Mouse (Mus musculus): Measurements from ENCODE around the gene Map4. TPM values are rescaled to one million over a fixed set of nuclear protein-coding genes. Genes with fewer than 3 reads are reported as not detected.

Map4 gene
- polyA plus RNA-seq, 1 experiment from 2014 or later, result 25.4 TPM

DNA sequence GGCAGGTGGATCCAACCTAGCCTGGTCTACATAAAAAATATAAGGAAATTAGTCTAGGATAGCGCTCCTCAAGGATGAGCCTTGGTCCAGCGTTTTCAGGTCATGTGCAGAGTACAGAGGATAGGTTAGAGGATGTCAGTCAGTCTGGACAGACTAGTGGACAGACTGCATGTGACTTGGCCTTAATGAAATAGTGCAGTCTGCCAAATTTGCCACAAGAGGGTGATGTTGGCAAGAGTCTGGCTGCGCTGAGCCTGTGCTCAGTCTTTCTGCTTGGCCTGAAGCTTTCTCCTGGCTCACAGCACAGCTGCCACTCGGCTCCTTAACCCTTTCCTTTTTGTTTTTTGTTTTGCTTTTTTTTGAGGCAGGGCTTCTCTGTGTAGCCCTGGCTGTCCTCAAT lies 54.2 kb downstream of the Map4 start:
- H3K4me3 ChIP-seq (ENCODE audit: low read depth, low read length), result no peak overlapping the region
- peaks cover 8% of the 10 kb centered on the region; the same call in 1 of the 2 replicates for H3K36me3 ChIP-seq (ENCODE audit: control insufficient read depth, insufficient read depth, low read length)
- no peaks in the 10 kb centered on the region for H3K9me3 ChIP-seq (ENCODE audit: control insufficient read depth, low read length)
- TF ChIP-seq CTCF (IDR thresholded peaks at IDR 0.05; ENCODE audit: low read depth), result peak; percentile 92
- no peak for TF ChIP-seq EP300 (optimal IDR thresholded peaks at IDR 0.05)
- no peak overlapping the region for H3K4me2 ChIP-seq (replicated peaks; ENCODE audit: low read depth)
- H3K4me1 ChIP-seq (replicated peaks; ENCODE audit: control insufficient read depth, insufficient read depth), result no peaks in the 10 kb centered on the region
- 29% methylated on average over 4 of the region's 4 CpGs for WGBS
- no peak overlapping the region for H3K27ac ChIP-seq (replicated peaks)
- ATAC-seq (ENCODE audit: low FRiP score, low TSS enrichment) (peak; percentile 85), DNase-seq (ENCODE audit: low spot score) (peak; percentile 64)
- H3K27me3 ChIP-seq (ENCODE audit: control insufficient read depth, insufficient read depth, low read length), result no peaks in the 10 kb centered on the region
- no peak overlapping the region for H3K9ac ChIP-seq (ENCODE audit: low read length)

DNA sequence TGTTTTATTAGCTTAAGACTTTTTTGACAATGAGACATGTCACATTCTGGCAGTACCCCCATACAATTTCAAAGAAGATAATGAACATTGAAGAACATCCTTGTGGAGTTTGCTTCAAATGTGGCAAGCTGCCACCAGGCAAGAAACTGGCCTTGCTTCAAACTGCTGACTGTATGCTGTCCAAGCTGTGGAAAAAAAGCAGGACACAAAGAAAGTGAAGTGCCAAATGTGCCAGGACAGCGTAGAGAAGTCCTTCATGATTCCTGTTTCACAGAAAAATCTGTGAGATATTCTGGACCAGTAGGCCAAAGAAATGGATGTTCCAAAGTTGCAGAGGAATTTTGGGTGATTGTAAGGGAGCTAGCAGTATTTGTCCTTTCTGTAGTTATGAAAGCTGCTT lies 57.8 kb downstream of the Map4 start:
- no peak for ATAC-seq (ENCODE audit: low FRiP score, low TSS enrichment)
- no peak for DNase-seq (ENCODE audit: low spot score)
- TF ChIP-seq EP300 (optimal IDR thresholded peaks at IDR 0.05), result no peak
- TF ChIP-seq CTCF (IDR thresholded peaks at IDR 0.05; ENCODE audit: low read depth), result no peak

DNA sequence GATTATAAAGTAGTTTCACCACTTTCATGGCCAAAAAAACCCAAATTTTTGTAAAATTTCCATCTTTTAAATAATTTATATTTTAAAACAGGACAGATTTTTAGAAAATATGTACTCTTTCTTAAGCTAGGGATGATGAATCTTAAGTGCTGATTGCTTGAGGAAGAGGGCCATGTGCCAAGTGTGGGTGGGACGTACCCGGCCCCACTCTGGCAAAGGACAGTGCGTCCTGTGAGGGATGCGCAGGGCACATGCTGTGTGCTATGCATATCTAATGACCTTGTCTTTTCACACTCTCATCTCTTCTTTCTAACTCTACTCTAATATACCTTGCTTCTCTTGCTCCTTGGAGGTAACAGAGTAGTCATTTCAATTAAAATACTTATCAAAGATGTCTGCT lies 66.2 kb downstream of the Map4 start:
- H3K9me3 ChIP-seq (ENCODE audit: control insufficient read depth, low read length), result no peaks in the 10 kb centered on the region
- ATAC-seq (ENCODE audit: low FRiP score, low TSS enrichment), result no peak
- 86% methylated on average over 4 of the region's 4 CpGs for whole genome bisulfite sequencing
- H3K4me2 ChIP-seq (replicated peaks; ENCODE audit: low read depth), result no peak overlapping the region
- no peaks in the 10 kb centered on the region for H3K36me3 ChIP-seq (ENCODE audit: control insufficient read depth, insufficient read depth, low read length)
- no peak overlapping the region for H3K27ac ChIP-seq (replicated peaks)
- no peak overlapping the region for H3K9ac ChIP-seq (ENCODE audit: low read length)
- TF ChIP-seq CTCF (IDR thresholded peaks at IDR 0.05; ENCODE audit: low read depth), result no peak
- no peak for TF ChIP-seq EP300 (optimal IDR thresholded peaks at IDR 0.05)
- H3K27me3 ChIP-seq (ENCODE audit: control insufficient read depth, insufficient read depth, low read length), result no peaks in the 10 kb centered on the region
- H3K4me3 ChIP-seq (ENCODE audit: low read depth, low read length), result no peak overlapping the region
- DNase-seq (ENCODE audit: low spot score), result no peak
- H3K4me1 ChIP-seq (replicated peaks; ENCODE audit: control insufficient read depth, insufficient read depth), result no peaks in the 10 kb centered on the region

More for the DNA sequence above, 57.8 kb downstream of the Map4 start:
- no peak overlapping the region for H3K4me3 ChIP-seq (ENCODE audit: low read depth, low read length)
- no peaks in the 10 kb centered on the region for H3K4me1 ChIP-seq (replicated peaks; ENCODE audit: control insufficient read depth, insufficient read depth)
- H3K9me3 ChIP-seq (ENCODE audit: control insufficient read depth, low read length), result no peaks in the 10 kb centered on the region
- no peak overlapping the region for H3K9ac ChIP-seq (ENCODE audit: low read length)
- no peaks in the 10 kb centered on the region for H3K27me3 ChIP-seq (ENCODE audit: control insufficient read depth, insufficient read depth, low read length)
- no peak overlapping the region for H3K4me2 ChIP-seq (replicated peaks; ENCODE audit: low read depth)
- 59% methylated on average over 1 of the region's 1 CpGs for WGBS
- no peaks in the 10 kb centered on the region for H3K36me3 ChIP-seq (ENCODE audit: control insufficient read depth, insufficient read depth, low read length)
- H3K27ac ChIP-seq (replicated peaks), result no peak overlapping the region

DNA sequence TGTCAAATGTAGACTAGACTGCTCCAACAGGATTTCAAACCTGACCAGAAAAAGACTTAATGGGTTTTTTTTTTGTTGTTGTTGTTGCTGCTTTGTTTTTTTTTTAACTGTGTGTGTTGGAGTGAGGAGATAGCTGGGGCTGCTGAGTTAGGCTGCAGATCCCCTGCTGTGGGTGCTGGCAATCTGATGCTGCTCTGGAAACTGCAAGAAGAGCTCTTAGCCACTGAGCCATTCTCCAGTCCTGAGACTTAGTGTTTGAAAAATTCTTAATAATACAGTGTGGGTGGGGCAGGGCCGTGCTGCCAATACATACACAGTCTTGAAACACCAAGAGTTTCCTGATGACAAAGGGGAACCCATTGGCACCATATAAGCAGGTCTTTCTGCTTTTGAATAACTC lies 70.7 kb downstream of the Map4 start:
- no peak for ATAC-seq (ENCODE audit: low FRiP score, low TSS enrichment)

DNA sequence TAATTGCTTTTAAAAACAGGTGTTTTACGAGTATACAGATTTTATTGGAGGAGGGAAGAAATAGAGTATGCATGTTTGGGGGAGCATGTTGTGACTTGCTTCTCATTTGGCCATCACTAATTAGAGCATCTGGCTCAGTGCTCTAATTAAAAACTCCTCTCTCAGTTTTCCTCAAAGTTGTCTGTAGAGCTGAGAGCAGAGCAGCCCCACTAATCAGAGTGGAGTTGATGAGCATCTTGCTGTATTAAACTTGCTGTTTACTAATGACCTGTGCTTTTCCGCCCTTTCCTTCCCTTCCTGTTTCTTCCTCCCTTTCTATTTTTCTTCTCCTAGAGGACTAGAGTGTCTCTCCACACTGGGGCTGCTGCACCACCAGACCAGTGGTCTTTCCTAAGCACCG lies 71.2 kb downstream of the Map4 start:
- Histone ChIP-seq H3K27me3 (ENCODE audit: control insufficient read depth, insufficient read depth, low read length) (no peaks in the 10 kb centered on the region), H3K36me3 (ENCODE audit: control insufficient read depth, insufficient read depth, low read length) (no peaks in the 10 kb centered on the region), H3K4me2 (replicated peaks; ENCODE audit: low read depth) (no peak overlapping the region), H3K9me3 (ENCODE audit: control insufficient read depth, low read length) (no peaks in the 10 kb centered on the region), H3K4me3 (ENCODE audit: low read depth, low read length) (no peak overlapping the region), H3K27ac (replicated peaks) (no peak overlapping the region), H3K9ac (ENCODE audit: low read length) (no peak overlapping the region), H3K4me1 (replicated peaks; ENCODE audit: control insufficient read depth, insufficient read depth) (no peaks in the 10 kb centered on the region)
- 94% methylated on average over 3 of the region's 3 CpGs for WGBS
- no peak for ATAC-seq (ENCODE audit: low FRiP score, low TSS enrichment)
- TF ChIP-seq EP300 (optimal IDR thresholded peaks at IDR 0.05) (no peak), CTCF (IDR thresholded peaks at IDR 0.05; ENCODE audit: low read depth) (no peak)
- DNase-seq (ENCODE audit: low spot score), result no peak

More for the DNA sequence above, 70.7 kb downstream of the Map4 start:
- H3K27ac ChIP-seq (replicated peaks), result no peak overlapping the region
- DNase-seq (ENCODE audit: low spot score), result no peak
- no peaks in the 10 kb centered on the region for H3K9me3 ChIP-seq (ENCODE audit: control insufficient read depth, low read length)
- whole genome bisulfite sequencing, result 32% methylated on average over 1 of the region's 1 CpGs
- no peaks in the 10 kb centered on the region for H3K36me3 ChIP-seq (ENCODE audit: control insufficient read depth, insufficient read depth, low read length)
- H3K27me3 ChIP-seq (ENCODE audit: control insufficient read depth, insufficient read depth, low read length), result no peaks in the 10 kb centered on the region
- no peak overlapping the region for H3K4me2 ChIP-seq (replicated peaks; ENCODE audit: low read depth)
- no peak overlapping the region for H3K4me3 ChIP-seq (ENCODE audit: low read depth, low read length)
- no peak for TF ChIP-seq CTCF (IDR thresholded peaks at IDR 0.05; ENCODE audit: low read depth)
- TF ChIP-seq EP300 (optimal IDR thresholded peaks at IDR 0.05), result no peak
- no peak overlapping the region for H3K9ac ChIP-seq (ENCODE audit: low read length)
- H3K4me1 ChIP-seq (replicated peaks; ENCODE audit: control insufficient read depth, insufficient read depth), result no peaks in the 10 kb centered on the region

DNA sequence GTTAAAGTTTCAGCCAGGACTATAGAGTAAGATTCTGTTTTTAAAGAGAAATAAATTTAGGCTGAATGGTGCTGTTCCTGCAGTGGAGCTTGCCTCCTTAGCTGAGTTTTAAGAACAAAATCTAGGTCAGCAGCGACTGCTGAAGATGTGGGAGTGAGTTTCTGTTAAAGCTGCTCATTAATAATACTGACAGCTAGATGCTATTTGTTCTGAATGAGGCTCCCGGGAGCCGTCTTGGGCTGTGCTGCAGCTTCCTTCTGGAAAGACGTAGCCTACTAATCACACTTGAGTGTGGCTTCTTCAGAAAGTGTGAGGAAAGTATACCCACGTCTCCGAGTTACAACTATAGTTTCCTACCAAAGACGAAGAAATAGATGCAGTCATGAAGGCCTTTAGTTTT lies 88.0 kb downstream of the Map4 start:
- H3K4me3 ChIP-seq (ENCODE audit: low read depth, low read length), result no peak overlapping the region

More for the DNA sequence above, 88.0 kb downstream of the Map4 start:
- ATAC-seq (ENCODE audit: low FRiP score, low TSS enrichment) (0 out of 2 replicates have a peak, but pooled peaks have one; percentile 32), DNase-seq (ENCODE audit: low spot score) (no peak)
- no peak for TF ChIP-seq CTCF (IDR thresholded peaks at IDR 0.05; ENCODE audit: low read depth)
- no peak for TF ChIP-seq EP300 (optimal IDR thresholded peaks at IDR 0.05)
- H3K9me3 ChIP-seq (ENCODE audit: control insufficient read depth, low read length), result no peaks in the 10 kb centered on the region
- no peaks in the 10 kb centered on the region for H3K4me1 ChIP-seq (replicated peaks; ENCODE audit: control insufficient read depth, insufficient read depth)
- H3K9ac ChIP-seq (ENCODE audit: low read length), result no peak overlapping the region
- H3K27me3 ChIP-seq (ENCODE audit: control insufficient read depth, insufficient read depth, low read length), result no peaks in the 10 kb centered on the region
- H3K4me2 ChIP-seq (replicated peaks; ENCODE audit: low read depth), result no peak overlapping the region
- 27% methylated on average over 7 of the region's 7 CpGs for WGBS
- H3K27ac ChIP-seq (replicated peaks), result no peak overlapping the region
- no peaks in the 10 kb centered on the region for H3K36me3 ChIP-seq (ENCODE audit: control insufficient read depth, insufficient read depth, low read length)

Measured in stomach, postnatal 0 days (tissue).